In the genomic region with DNA sequence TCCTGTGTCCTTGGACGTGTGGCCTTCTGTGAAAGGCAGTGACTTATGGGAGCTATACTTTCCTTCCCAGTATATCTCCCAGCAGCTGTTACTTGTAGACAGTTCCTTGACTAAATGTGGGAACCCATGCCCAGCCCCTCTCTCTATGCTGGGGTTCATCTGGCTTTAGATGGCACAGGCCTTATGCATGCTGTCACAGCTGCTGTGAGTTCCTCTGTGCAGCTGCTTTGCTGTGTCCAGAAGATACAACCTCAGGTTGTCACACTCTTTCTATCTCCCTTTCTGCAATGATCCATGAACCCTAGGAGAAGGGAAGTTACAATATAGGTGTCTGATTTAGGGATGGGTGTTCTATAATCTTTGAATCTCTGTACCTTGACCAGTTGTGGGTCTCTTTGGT, we compare ENCODE assay signal across 29 mouse cellular contexts.
"Had no signal": no experiment of that assay in that cellular context is flagged by ENCODE, and none has a peak within 500 bp of the region (broad histone marks: within the 10 kb centered on the region; RNA-seq: fewer than 3 reads in every experiment).

No protein-coding gene starts in this region.

- H3K9me3 ChIP-seq: limb, embryonic 10.5 days; liver, embryonic 13.5 days; liver, embryonic 15.5 days; lung, embryonic 15.5 days; megakaryocyte, embryonic 14.5 days had no signal

- H3K4me3 ChIP-seq: limb, embryonic 10.5 days; limb, embryonic 12.5 days; limb, embryonic 13.5 days; limb, embryonic 15.5 days; liver, embryonic 12.5 days; liver, embryonic 13.5 days; liver, embryonic 15.5 days; lung, embryonic 15.5 days; megakaryocyte, embryonic 14.5 days; midbrain, embryonic 10.5 days; midbrain, embryonic 12.5 days; midbrain, embryonic 13.5 days; midbrain, embryonic 15.5 days; neural tube, embryonic 12.5 days had no signal

- H3K4me1 ChIP-seq: limb, embryonic 10.5 days; limb, embryonic 12.5 days; limb, embryonic 13.5 days; limb, embryonic 15.5 days; liver, embryonic 12.5 days; liver, embryonic 13.5 days; liver, embryonic 15.5 days; lung, embryonic 15.5 days; midbrain, embryonic 10.5 days; midbrain, embryonic 12.5 days; midbrain, embryonic 13.5 days; midbrain, embryonic 15.5 days; neural tube, embryonic 12.5 days had no signal

- H3K4me2 ChIP-seq: limb, embryonic 12.5 days; limb, embryonic 13.5 days; limb, embryonic 15.5 days; liver, embryonic 11.5 days; liver, embryonic 12.5 days; liver, embryonic 13.5 days; liver, embryonic 15.5 days; lung, embryonic 14.5 days; lung, embryonic 15.5 days; midbrain, embryonic 11.5 days; midbrain, embryonic 12.5 days; midbrain, embryonic 13.5 days; midbrain, embryonic 15.5 days; neural tube, embryonic 12.5 days had no signal

- H3K36me3 ChIP-seq: limb, embryonic 10.5 days; limb, embryonic 12.5 days; limb, embryonic 13.5 days; limb, embryonic 15.5 days; liver, embryonic 12.5 days; liver, embryonic 13.5 days; liver, embryonic 15.5 days; lung, embryonic 15.5 days; midbrain, embryonic 10.5 days; midbrain, embryonic 12.5 days; midbrain, embryonic 13.5 days; neural tube, embryonic 12.5 days had no signal

- DNase-seq: left cerebral cortex, postnatal 4 days; liver; liver, embryonic 13.5 days; liver, postnatal 0 days; lung, adult 18-20 months; lung, adult 2 months; lung, embryonic 14.5 days; lung, postnatal 10 days; lung, postnatal 14 days; lung, postnatal 36 days; lung, postnatal 4 days; midbrain, embryonic 14.5 days had no signal

- H3K9ac ChIP-seq: limb, embryonic 12.5 days; limb, embryonic 13.5 days; limb, embryonic 15.5 days; liver, embryonic 12.5 days; liver, embryonic 13.5 days; liver, embryonic 14.5 days; liver, embryonic 15.5 days; liver, postnatal 0 days; lung, embryonic 14.5 days; lung, embryonic 15.5 days; midbrain, embryonic 12.5 days; midbrain, embryonic 13.5 days; midbrain, embryonic 15.5 days; neural tube, embryonic 12.5 days had no signal

- H3K27ac ChIP-seq: limb, embryonic 10.5 days; limb, embryonic 12.5 days; limb, embryonic 13.5 days; limb, embryonic 15.5 days; liver, embryonic 12.5 days; liver, embryonic 13.5 days; liver, embryonic 14.5 days; liver, embryonic 15.5 days; lung, embryonic 15.5 days; macrophage; midbrain, embryonic 10.5 days; midbrain, embryonic 12.5 days; midbrain, embryonic 13.5 days; midbrain, embryonic 15.5 days; neural tube, embryonic 12.5 days had no signal

- H3K27me3 ChIP-seq: limb, embryonic 12.5 days; limb, embryonic 13.5 days; limb, embryonic 15.5 days; liver, embryonic 12.5 days; liver, embryonic 13.5 days; liver, embryonic 15.5 days; lung, embryonic 15.5 days; megakaryocyte, embryonic 14.5 days; midbrain, embryonic 12.5 days; midbrain, embryonic 13.5 days; midbrain, embryonic 15.5 days; neural tube, embryonic 12.5 days had no signal
